Mouse (Mus musculus) skeletal muscle tissue, postnatal 0 days (tissue): Measurements from ENCODE around the gene Folr2. TPM values are rescaled to one million over a fixed set of nuclear protein-coding genes. Genes with fewer than 3 reads are reported as not detected.

Source experiments
- microRNA-seq, 2 experiments: library from miRNA; unstranded; fragments of <30 nt; microRNA quantifications; one replicate each; pipeline ENCODE4; 2016
- polyA plus RNA-seq: library from polyadenylated mRNA; unstranded; fragments of >200 nt; fragmentation: Nextera tagmentation; extraction: Ambion mirVana; gene quantifications from 2 replicates; pipeline ENCODE4 v1.2.1, GENCODE M21; 2015

Gene Folr2
- 9.6 and 15.0 TPM in 2 replicates for polyA plus RNA-seq

DNA sequence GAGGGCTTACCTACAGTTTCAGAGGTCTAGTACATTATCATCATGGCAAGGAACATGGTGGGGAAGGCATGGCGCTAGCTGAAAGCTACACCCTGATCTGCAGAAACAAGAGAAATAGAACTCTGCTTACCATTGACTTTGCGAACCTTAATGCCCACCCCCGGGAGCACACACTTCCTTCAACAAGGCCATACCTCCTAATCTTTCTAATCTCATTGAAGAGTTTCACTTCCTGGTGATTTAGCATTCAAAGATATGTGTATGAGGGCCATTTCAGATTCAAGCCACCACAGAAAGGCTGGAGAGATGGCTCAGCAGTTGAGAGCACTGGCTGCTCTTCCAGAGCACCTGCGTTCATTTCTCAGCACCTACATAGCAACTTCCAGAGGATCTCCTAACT is at the start of gene Folr2:
Folr2 (minus strand) TSS at position 101 of the 400 bp plus-strand sequence.

DNA sequence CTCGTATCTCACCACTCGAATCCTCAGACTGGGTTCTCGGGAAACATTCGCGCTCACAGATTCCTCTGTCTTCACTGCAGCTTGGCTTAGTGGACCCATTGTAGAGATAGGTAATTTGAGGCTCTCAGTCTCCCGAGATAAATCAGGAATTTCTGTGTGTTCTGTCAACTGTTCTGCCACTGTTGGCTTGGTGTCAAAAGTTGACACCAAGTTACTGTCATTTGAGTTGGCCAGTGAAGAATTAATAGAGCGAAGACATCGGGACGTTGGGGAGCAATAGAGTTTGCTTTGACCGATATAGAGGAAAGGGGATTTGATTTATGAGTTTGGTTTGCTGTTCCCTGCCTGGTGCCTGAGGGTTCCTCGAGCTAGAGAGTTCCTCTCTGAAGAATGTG is 49.3 kb upstream of the Folr2 start, which contains the start of gene Tomt:
Tomt (minus strand) TSS at position 73 of the 395 bp plus-strand sequence.

DNA sequence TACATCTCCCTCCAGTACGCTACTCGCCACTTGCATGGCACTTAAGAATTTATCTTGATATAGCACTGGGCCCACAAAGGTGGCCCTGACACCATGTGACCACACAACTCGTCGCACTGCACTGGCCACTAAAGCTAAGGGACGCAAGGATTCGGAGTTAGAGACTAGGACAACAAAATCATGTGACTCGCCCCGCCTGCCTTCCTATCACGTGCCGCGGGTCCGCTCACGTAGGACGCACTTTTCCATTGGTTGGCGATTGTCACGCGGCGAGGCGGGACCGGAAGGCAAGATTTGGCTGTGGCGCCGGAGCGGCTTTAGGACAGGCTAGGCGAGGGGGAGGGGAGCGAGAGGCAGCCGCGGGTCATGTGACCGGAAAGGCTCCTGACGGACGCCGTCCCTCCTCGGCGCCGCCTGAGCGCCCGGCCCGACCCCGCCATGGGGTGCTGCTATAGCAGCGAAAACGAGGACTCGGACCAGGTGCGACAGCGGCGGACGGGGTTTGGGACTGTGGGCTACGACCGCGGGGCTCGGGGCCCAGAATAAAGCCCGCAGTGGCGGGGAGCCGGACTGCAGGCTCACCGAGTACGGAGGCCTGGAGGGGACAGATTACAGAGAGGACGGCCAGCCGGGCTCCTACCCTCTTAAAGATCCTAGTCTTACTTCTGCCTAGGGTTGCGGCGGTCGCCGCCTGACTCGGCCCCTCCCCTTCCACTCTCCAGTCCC is 48.7 kb upstream of the Folr2 start, which contains the start of gene Lamtor1:
Lamtor1 (plus strand) TSS at position 344 of the 726 bp plus-strand sequence.

GRCm38 (mm10) chr7:101870629-101871028 is 13.6 kb upstream of the Folr2 start, which contains the start of gene Folr1:
TSS of gene Folr1 (minus strand) at chr7:101870788.

GRCm38 (mm10) chr7:101863415-101863814 is 6.4 kb upstream of the Folr2 start, which contains the start of gene Anapc15:
TSS of gene Anapc15 (plus strand) at chr7:101863715.

GRCm38 (mm10) chr7:101837606-101838471 is 19.2 kb downstream of the Folr2 start, which contains the start of gene Inppl1:
TSS of gene Inppl1 (minus strand) at chr7:101838229.

DNA sequence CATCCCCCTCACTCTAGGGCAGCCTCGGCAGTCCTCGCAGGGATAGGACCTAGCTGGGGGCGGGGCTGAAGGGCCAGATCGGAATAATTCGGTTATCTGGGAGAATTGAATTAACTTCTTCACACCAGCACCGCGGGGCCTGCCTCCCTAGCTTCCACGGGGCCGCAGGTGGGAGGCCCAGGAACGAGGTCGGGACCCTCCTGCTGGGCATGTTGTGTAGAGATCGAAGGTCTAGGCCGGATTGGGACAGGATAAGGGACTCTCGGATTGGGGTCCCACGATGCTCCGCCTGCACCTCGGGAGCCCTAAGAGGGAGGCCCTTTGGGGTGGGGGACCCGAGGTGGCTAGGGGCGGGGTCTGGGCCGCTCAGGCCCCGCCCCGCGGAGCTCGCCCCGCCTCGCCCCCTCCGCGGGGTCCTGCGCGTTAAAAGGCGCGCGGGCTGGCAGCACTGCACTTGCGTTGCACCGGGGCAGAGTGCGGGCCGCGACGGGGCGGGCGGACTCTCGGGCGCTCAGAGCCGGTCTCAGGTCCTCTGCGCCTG is 39.1 kb downstream of the Folr2 start, which contains the start of gene Phox2a:
Phox2a (plus strand) TSS at position 453 of the 541 bp plus-strand sequence.

Small RNA genes lying within 50 kb of the gene (microRNA-seq; reads per million reads assigned to microRNA genes)
- gene Gm22655, result 0 reads per million in 2 experiments

Other genes with a start within 250 kb of the Folr2 start
- gene Clpb, start 193.6 kb downstream of the Folr2 start, polyA plus RNA-seq, result 27.0 and 29.8 TPM in 2 replicates
- 0.28 and 0.32 TPM in 2 replicates for gene Phox2a, start 38.9 kb downstream of the Folr2 start, polyA plus RNA-seq
- 45.7 TPM in 2 replicates for gene Inppl1, start 19.0 kb downstream of the Folr2 start, polyA plus RNA-seq
- gene Anapc15, start 6.5 kb upstream of the Folr2 start, polyA plus RNA-seq, result 27.1 and 30.5 TPM in 2 replicates
- gene Folr1, start 13.6 kb upstream of the Folr2 start, polyA plus RNA-seq, result 1.1 and 1.7 TPM in 2 replicates
- gene Lamtor1, start 48.7 kb upstream of the Folr2 start, polyA plus RNA-seq, result 111 and 138 TPM in 2 replicates
- gene Tomt, start 49.2 kb upstream of the Folr2 start, polyA plus RNA-seq, result not detected in 2 replicates
- 6.2 and 8.0 TPM in 2 replicates for gene Lrrc51, start 76.7 kb upstream of the Folr2 start, polyA plus RNA-seq
- gene Numa1, start 76.9 kb upstream of the Folr2 start, polyA plus RNA-seq, result 22.6 and 29.4 TPM in 2 replicates
- 2.0 and 2.3 TPM in 2 replicates for gene Il18bp, start 161.5 kb upstream of the Folr2 start, polyA plus RNA-seq
- 15.8 and 16.1 TPM in 2 replicates for gene Rnf121, start 208.3 kb upstream of the Folr2 start, polyA plus RNA-seq
- 8.2 and 9.5 TPM in 2 replicates for gene Xndc1, start 208.3 kb upstream of the Folr2 start, polyA plus RNA-seq
- 0.27 and 0.49 TPM in 2 replicates for gene Xntrpc, start 208.5 kb upstream of the Folr2 start, polyA plus RNA-seq
- 0.05 TPM in 1 of 2 replicates, not detected in the other for gene Trpc2, start 225.9 kb upstream of the Folr2 start, polyA plus RNA-seq
- 388 and 438 TPM in 2 replicates for gene Art1, start 244.5 kb upstream of the Folr2 start, polyA plus RNA-seq